Mouse (Mus musculus): ENCODE results near the gene Tmod1.

GRCm38 (mm10) chr4:46101211-46101711, 62.5 kb downstream of the Tmod1 start:
- TF ChIP-seq CTCF (IDR thresholded peaks at IDR 0.05; ENCODE audit: insufficient read depth, low read length) (no peak), POLR2A (IDR thresholded peaks at IDR 0.05; ENCODE audit: borderline replicate concordance, extremely low read depth, low read depth, low read length) (no peak)

All from lung, adult 2 months (tissue).